Mouse (Mus musculus): ENCODE data around the gene Rpp25.

DNA sequence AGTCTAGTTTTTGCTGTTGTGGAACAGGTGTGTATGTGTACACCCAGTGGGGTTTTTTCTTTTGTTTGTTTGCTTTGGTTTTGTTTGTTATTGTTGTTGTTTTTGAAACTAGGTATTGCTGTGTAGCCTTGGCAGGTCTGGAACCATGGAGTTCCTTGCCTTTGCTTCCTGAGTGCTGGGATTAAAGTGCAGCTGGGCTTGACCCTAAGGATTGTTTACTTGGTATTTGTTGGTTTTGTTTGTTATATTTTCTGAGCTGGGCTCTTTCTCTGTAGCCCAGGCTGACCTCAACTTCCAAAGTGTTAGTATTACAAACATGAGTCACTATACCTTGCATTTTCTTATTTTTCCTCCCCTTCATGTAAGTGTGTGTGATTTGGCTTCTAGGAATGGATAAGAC, 22.6 kb downstream of the Rpp25 start:
- no peak for TF ChIP-seq CTCF (IDR thresholded peaks at IDR 0.05; ENCODE audit: borderline replicate concordance, insufficient read depth, low read length)
- TF ChIP-seq POLR2A (IDR thresholded peaks at IDR 0.05; ENCODE audit: low read depth, low read length) = no peak
